12 mouse cellular contexts compared by ENCODE assay signal in genomic region chr1:106241059-106241458, GRCm38 (mm10).
DNase-seq lines count a peak whose midpoint lies in the region; ATAC-seq and TF ChIP-seq lines count a peak whose summit lies in the region.
"Had no signal": no experiment of that assay in that cellular context is flagged by ENCODE, and none has a peak within 500 bp of the region (broad histone marks: within the 10 kb centered on the region; RNA-seq: fewer than 3 reads in every experiment).

No protein-coding gene starts in this region.

- H3K27ac ChIP-seq in forebrain, embryonic 15.5 days (replicated peaks), result peak overlapping the region; percentile 21; the same call in 1 of the 2 replicates
- no peak overlapping the region for H3K27ac ChIP-seq in forebrain, embryonic 11.5 days (ENCODE audit: low read depth, low read length)
- H3K27ac ChIP-seq in lung, embryonic 14.5 days (ENCODE audit: low read depth), result peak overlapping the region; percentile 27; the same call in 1 of the 2 replicates
- peak overlapping the region; percentile 56; the same call in 1 of the 2 replicates for H3K27ac ChIP-seq in cerebellum, adult 2 months (ENCODE audit: insufficient read depth, low read length)
- H3K27ac ChIP-seq in kidney, embryonic 14.5 days (ENCODE audit: low read depth, low read length), result no peak overlapping the region
- H3K27ac ChIP-seq: liver, embryonic 13.5 days; stomach, embryonic 15.5 days had no signal

- ATAC-seq in forebrain, embryonic 15.5 days (replicated peaks), result peak; percentile 55; the same call in 1 of the 2 replicates
- no peak for ATAC-seq in forebrain, embryonic 11.5 days (replicated peaks; ENCODE audit: low FRiP score)
- ATAC-seq in lung, embryonic 14.5 days (ENCODE audit: insufficient read depth), result no peak
- ATAC-seq in kidney, embryonic 14.5 days (ENCODE audit: low FRiP score, low TSS enrichment), result no peak
- ATAC-seq in erythroblast, adult 5-6 weeks (replicated peaks; ENCODE audit: low FRiP score, poor library complexity, severe bottlenecking), result no peak

- no peaks in the 10 kb centered on the region for H3K27me3 ChIP-seq in forebrain, embryonic 15.5 days
- H3K27me3 ChIP-seq in forebrain, embryonic 11.5 days (ENCODE audit: control insufficient read depth, insufficient read depth, low read length), result no peaks in the 10 kb centered on the region
- no peaks in the 10 kb centered on the region for H3K27me3 ChIP-seq in lung, embryonic 14.5 days (ENCODE audit: insufficient read depth, low read length)
- H3K27me3 ChIP-seq in cerebellum, adult 2 months (ENCODE audit: control insufficient read depth, insufficient read depth, low read length), result no peaks in the 10 kb centered on the region
- no peaks in the 10 kb centered on the region for H3K27me3 ChIP-seq in kidney, embryonic 14.5 days (ENCODE audit: control insufficient read depth, insufficient read depth, low read length)
- H3K27me3 ChIP-seq: liver, embryonic 13.5 days; stomach, embryonic 15.5 days had no signal

- 36% methylated on average over 1 of the region's 1 CpGs for WGBS in forebrain, embryonic 15.5 days
- 84% methylated on average over 1 of the region's 1 CpGs for WGBS in forebrain, embryonic 11.5 days
- 81% methylated on average over 1 of the region's 1 CpGs for WGBS in lung, embryonic 14.5 days
- 86% methylated on average over 1 of the region's 1 CpGs for WGBS in cerebellum, adult 2 months
- WGBS in kidney, embryonic 14.5 days, result 74% methylated on average over 1 of the region's 1 CpGs

- DNase-seq in forebrain, embryonic 11.5 days (ENCODE audit: low spot score), result no peak
- DNase-seq in lung, embryonic 14.5 days, result no peak
- no peak for DNase-seq in lung, postnatal 36 days
- peak in 1 of 2 experiments; percentile 72 for DNase-seq in cerebellum, adult 2 months
- DNase-seq in layer of hippocampus, adult 8-10 months (ENCODE audit: low spot score in 2 of 2), result peak; percentile 67 to 82
- DNase-seq: kidney, postnatal 25 days; liver, embryonic 13.5 days had no signal

- no peak for TF ChIP-seq POLR2A in cerebellum, adult 2 months (IDR thresholded peaks at IDR 0.05; ENCODE audit: borderline replicate concordance, insufficient read depth, low read length)

- no peak for TF ChIP-seq CTCF in lung, embryonic 14.5 days (IDR thresholded peaks at IDR 0.05; ENCODE audit: low read depth)
- no peak for TF ChIP-seq CTCF in cerebellum, adult 2 months (IDR thresholded peaks at IDR 0.05; ENCODE audit: borderline replicate concordance, insufficient read depth, low read depth, low read length)

- H3K9me3 ChIP-seq in forebrain, embryonic 15.5 days, result no peaks in the 10 kb centered on the region
- H3K9me3 ChIP-seq in forebrain, embryonic 11.5 days (ENCODE audit: control insufficient read depth, low read length), result no peaks in the 10 kb centered on the region
- H3K9me3 ChIP-seq in lung, embryonic 14.5 days (ENCODE audit: low read depth, low read length), result no peaks in the 10 kb centered on the region
- no peaks in the 10 kb centered on the region for H3K9me3 ChIP-seq in kidney, embryonic 14.5 days (ENCODE audit: control insufficient read depth, low read length)
- H3K9me3 ChIP-seq: stomach, embryonic 15.5 days had no signal

- no peak overlapping the region for H3K4me3 ChIP-seq in forebrain, embryonic 15.5 days
- H3K4me3 ChIP-seq in forebrain, embryonic 11.5 days (ENCODE audit: low read depth, low read length), result no peak overlapping the region
- H3K4me3 ChIP-seq in lung, embryonic 14.5 days (ENCODE audit: low read depth, low read length), result no peak overlapping the region
- H3K4me3 ChIP-seq in cerebellum, adult 2 months (replicated peaks; ENCODE audit: insufficient read depth, low read depth, low read length), result no peak overlapping the region
- no peak overlapping the region for H3K4me3 ChIP-seq in kidney, embryonic 14.5 days (ENCODE audit: low read length)
- H3K4me3 ChIP-seq: liver, embryonic 13.5 days; stomach, embryonic 15.5 days had no signal

- peaks cover 31% of the 10 kb centered on the region for H3K4me1 ChIP-seq in forebrain, embryonic 15.5 days
- 0 out of 2 replicates have a peak, but pooled peaks cover 2% of the 10 kb centered on the region for H3K4me1 ChIP-seq in forebrain, embryonic 11.5 days (replicated peaks; ENCODE audit: control insufficient read depth, insufficient read depth, low read length)
- peaks cover 7% of the 10 kb centered on the region; the same call in 1 of the 2 replicates for H3K4me1 ChIP-seq in lung, embryonic 14.5 days (ENCODE audit: insufficient read depth)
- peaks cover 19% of the 10 kb centered on the region for H3K4me1 ChIP-seq in cerebellum, adult 2 months (ENCODE audit: control insufficient read depth, insufficient read depth, low read length)
- H3K4me1 ChIP-seq in kidney, embryonic 14.5 days (ENCODE audit: control insufficient read depth, insufficient read depth, low read length), result peaks cover 8% of the 10 kb centered on the region; the same call in 1 of the 2 replicates
- H3K4me1 ChIP-seq: liver, embryonic 13.5 days had no signal

- no peaks in the 10 kb centered on the region for H3K36me3 ChIP-seq in forebrain, embryonic 15.5 days
- H3K36me3 ChIP-seq in forebrain, embryonic 11.5 days (ENCODE audit: control insufficient read depth, insufficient read depth, low read length), result no peaks in the 10 kb centered on the region
- no peaks in the 10 kb centered on the region for H3K36me3 ChIP-seq in lung, embryonic 14.5 days (ENCODE audit: insufficient read depth)
- no peaks in the 10 kb centered on the region for H3K36me3 ChIP-seq in kidney, embryonic 14.5 days (ENCODE audit: control insufficient read depth, insufficient read depth, low read length)
- H3K36me3 ChIP-seq: liver, embryonic 13.5 days; stomach, embryonic 15.5 days had no signal

- H3K9ac ChIP-seq in forebrain, embryonic 15.5 days (replicated peaks), result no peak overlapping the region
- H3K9ac ChIP-seq in forebrain, embryonic 11.5 days (ENCODE audit: low read length), result no peak overlapping the region
- H3K9ac ChIP-seq in lung, embryonic 14.5 days, result no peak overlapping the region
- no peak overlapping the region for H3K9ac ChIP-seq in kidney, embryonic 14.5 days (ENCODE audit: low read depth, low read length)
- H3K9ac ChIP-seq: liver, embryonic 13.5 days; stomach, embryonic 15.5 days had no signal

- H3K4me2 ChIP-seq in forebrain, embryonic 15.5 days (replicated peaks), result no peak overlapping the region
- no peak overlapping the region for H3K4me2 ChIP-seq in forebrain, embryonic 11.5 days (ENCODE audit: low read depth, low read length, severe bottlenecking)
- H3K4me2 ChIP-seq in lung, embryonic 14.5 days, result no peak overlapping the region
- H3K4me2 ChIP-seq in kidney, embryonic 14.5 days (replicated peaks; ENCODE audit: low read depth, low read length), result no peak overlapping the region
- H3K4me2 ChIP-seq: heart, embryonic 11.5 days; liver, embryonic 13.5 days; stomach, embryonic 15.5 days had no signal

Comparison
In these comparisons a context has a peak if more than half of its experiments do, and no peak if none do; other contexts are left out.
1. H3K27ac ChIP-seq: peak in forebrain, embryonic 15.5 days (single experiment), lung, embryonic 14.5 days (single experiment) and cerebellum, adult 2 months (single experiment); none in forebrain, embryonic 11.5 days (single experiment) and kidney, embryonic 14.5 days (single experiment).
2. DNase-seq: peak in layer of hippocampus, adult 8-10 months (2 of 2); none in forebrain, embryonic 11.5 days (single experiment), lung, embryonic 14.5 days (single experiment) and lung, postnatal 36 days (single experiment).